Mouse (Mus musculus): ENCODE results near the gene Plekha5. TPM values are rescaled to one million over a fixed set of nuclear protein-coding genes. Genes with fewer than 3 reads are reported as not detected.

Gene Plekha5
- total and polyA plus RNA-seq, 2 experiments: 13.0 to 17.1 TPM

- no peak for TF ChIP-seq CTCF (IDR thresholded peaks at IDR 0.05; ENCODE audit: low read depth, low read length)
- no peak for TF ChIP-seq POLR2A (IDR thresholded peaks at IDR 0.05; ENCODE audit: extremely low read depth, insufficient read depth, low read length)
- Histone ChIP-seq H3K4me3 (ENCODE audit: insufficient read depth, low read depth, low read length) (peak within 1 kb of the TSS; percentile 76), H3K4me1 (ENCODE audit: control insufficient read depth, insufficient read depth, low read length) (peaks cover 14% of the 10 kb centered on the region), H3K9ac (ENCODE audit: low read depth, low read length) (peak within 1 kb of the TSS; percentile 88), H3K27ac (replicated peaks; ENCODE audit: insufficient read depth, low read depth, low read length) (peak within 1 kb of the TSS; percentile 78), H3K79me2 (ENCODE audit: control insufficient read depth, insufficient read depth, low read length) (peaks cover 20% of the 10 kb centered on the region; the same call in 1 of the 2 replicates), H3K36me3 (ENCODE audit: control insufficient read depth, insufficient read depth, low read length) (no peaks in the 10 kb centered on the region), H3K27me3 (ENCODE audit: control insufficient read depth, insufficient read depth, low read length) (no peaks in the 10 kb centered on the region)
- 38% methylated on average over 30 of the region's 30 CpGs for WGBS
- DNase-seq (ENCODE audit: extremely low read depth, low read depth, low spot score): no peak
These were observed 198.8 kb downstream of the Plekha5 start, which contains the start of gene Aebp2 for GRCm38 (mm10) chr6:140622391-140623225. TSS of gene Aebp2 (plus strand) at chr6:140622663.

GRCm38 (mm10) chr6:140623226-140624095, 199.6 kb downstream of the Plekha5 start:
- no peaks in the 10 kb centered on the region for H3K27me3 ChIP-seq (ENCODE audit: control insufficient read depth, insufficient read depth, low read length)
- peak overlapping the region; percentile 88 for H3K9ac ChIP-seq (ENCODE audit: low read depth, low read length)
- peak overlapping the region; percentile 78 for H3K27ac ChIP-seq (replicated peaks; ENCODE audit: insufficient read depth, low read depth, low read length)
- TF ChIP-seq POLR2A (IDR thresholded peaks at IDR 0.05; ENCODE audit: extremely low read depth, insufficient read depth, low read length) (peak; percentile 44; the same call in 1 of the 2 replicates), CTCF (IDR thresholded peaks at IDR 0.05; ENCODE audit: low read depth, low read length) (no peak)
- H3K79me2 ChIP-seq (ENCODE audit: control insufficient read depth, insufficient read depth, low read length): peaks cover 20% of the 10 kb centered on the region; the same call in 1 of the 2 replicates
- DNase-seq (ENCODE audit: extremely low read depth, low read depth, low spot score): peak; percentile 68
- WGBS: under 1% methylated on average over 100 of the region's 117 CpGs
- H3K36me3 ChIP-seq (ENCODE audit: control insufficient read depth, insufficient read depth, low read length): no peaks in the 10 kb centered on the region
- peaks cover 15% of the 10 kb centered on the region for H3K4me1 ChIP-seq (ENCODE audit: control insufficient read depth, insufficient read depth, low read length)
- peak overlapping the region; percentile 76 for H3K4me3 ChIP-seq (ENCODE audit: insufficient read depth, low read depth, low read length)

- peak overlapping the region; percentile 88 for H3K9ac ChIP-seq (ENCODE audit: low read depth, low read length)
- H3K36me3 ChIP-seq (ENCODE audit: control insufficient read depth, insufficient read depth, low read length): no peaks in the 10 kb centered on the region
- DNase-seq (ENCODE audit: extremely low read depth, low read depth, low spot score): no peak
- peaks cover 23% of the 10 kb centered on the region; the same call in 1 of the 2 replicates for H3K79me2 ChIP-seq (ENCODE audit: control insufficient read depth, insufficient read depth, low read length)
- peak overlapping the region; percentile 78 for H3K27ac ChIP-seq (replicated peaks; ENCODE audit: insufficient read depth, low read depth, low read length)
- peak overlapping the region; percentile 76 for H3K4me3 ChIP-seq (ENCODE audit: insufficient read depth, low read depth, low read length)
- H3K4me1 ChIP-seq (ENCODE audit: control insufficient read depth, insufficient read depth, low read length): peaks cover 19% of the 10 kb centered on the region
- TF ChIP-seq POLR2A (IDR thresholded peaks at IDR 0.05; ENCODE audit: extremely low read depth, insufficient read depth, low read length) (no peak), CTCF (IDR thresholded peaks at IDR 0.05; ENCODE audit: low read depth, low read length) (no peak)
- WGBS: 1% methylated on average over 78 of the region's 80 CpGs
- no peaks in the 10 kb centered on the region for H3K27me3 ChIP-seq (ENCODE audit: control insufficient read depth, insufficient read depth, low read length)
These were observed 200.5 kb downstream of the Plekha5 start for GRCm38 (mm10) chr6:140624096-140625051.

GRCm38 (mm10) chr6:140629176-140629859, 205.5 kb downstream of the Plekha5 start:
- H3K79me2 ChIP-seq (ENCODE audit: control insufficient read depth, insufficient read depth, low read length): peaks cover 32% of the 10 kb centered on the region
- WGBS: 84% methylated on average over 4 of the region's 4 CpGs

More at GRCm38 (mm10) chr6:140629176-140629859, 205.5 kb downstream of the Plekha5 start:
- Histone ChIP-seq H3K36me3 (ENCODE audit: control insufficient read depth, insufficient read depth, low read length) (peaks cover 2% of the 10 kb centered on the region; the same call in 1 of the 2 replicates), H3K4me3 (ENCODE audit: insufficient read depth, low read depth, low read length) (no peak overlapping the region), H3K9ac (ENCODE audit: low read depth, low read length) (no peak overlapping the region), H3K4me1 (ENCODE audit: control insufficient read depth, insufficient read depth, low read length) (peaks cover 21% of the 10 kb centered on the region), H3K27ac (replicated peaks; ENCODE audit: insufficient read depth, low read depth, low read length) (no peak overlapping the region), H3K27me3 (ENCODE audit: control insufficient read depth, insufficient read depth, low read length) (no peaks in the 10 kb centered on the region)
- TF ChIP-seq POLR2A (IDR thresholded peaks at IDR 0.05; ENCODE audit: extremely low read depth, insufficient read depth, low read length) (no peak), CTCF (IDR thresholded peaks at IDR 0.05; ENCODE audit: low read depth, low read length) (no peak)
- DNase-seq (ENCODE audit: extremely low read depth, low read depth, low spot score): peak; percentile 29

Measured in liver, adult 2 months (tissue).